Mouse (Mus musculus) heart, postnatal 25 days (tissue): Measurements from ENCODE around the gene Rab4a. TPM values are rescaled to one million over a fixed set of nuclear protein-coding genes. Genes with fewer than 3 reads are reported as not detected.

Experiments used
- DNase-seq: peaks from one replicate; pipeline ENCODE4 v3.0.0; 2022; ENCODE audit warnings: low spot score
- intact Hi-C: fragments of 180-260 bp; cut with DNase I; formaldehyde crosslinking; loops from one replicate; pipeline ENCODE4 v1.15.1; 2025
- total RNA-seq, 2 experiments: library from RNA; stranded (reverse); gene quantifications; 2 replicates each; pipeline ENCODE4 v1.2.3; 2021

Gene Rab4a
- total RNA-seq: 1 to 10 TPM; 8.2 to 8.7 TPM

- DNase-seq: peak; percentile 69
- intact Hi-C loops: no loop called here
These were observed at the start of gene Rab4a for GRCm38 (mm10) chr8:123805718-123806373. Gene Rab4a, plus strand, starts transcription at chr8:123805985.

- intact Hi-C loops: no loop called here
- DNase-seq: no peak
These were observed 48.9 kb upstream of the Rab4a start for GRCm38 (mm10) chr8:123756901-123757300.

- intact Hi-C loops: no loop called here
- no peak for DNase-seq
These were observed 46.9 kb upstream of the Rab4a start for GRCm38 (mm10) chr8:123758935-123759334.

- DNase-seq: no peak
- intact Hi-C loops: loop anchor here (5.0 kb wide), 1 partner anchor 58 kb away; no protein-coding TSS in a partner anchor
These were observed 45.9 kb upstream of the Rab4a start for GRCm38 (mm10) chr8:123759933-123760332.

- DNase-seq: no peak
- intact Hi-C loops: loop anchor here (5.0 kb wide), 1 partner anchor 58 kb away; no protein-coding TSS in a partner anchor
These were observed 45.2 kb upstream of the Rab4a start for GRCm38 (mm10) chr8:123760579-123760978.

DNA sequence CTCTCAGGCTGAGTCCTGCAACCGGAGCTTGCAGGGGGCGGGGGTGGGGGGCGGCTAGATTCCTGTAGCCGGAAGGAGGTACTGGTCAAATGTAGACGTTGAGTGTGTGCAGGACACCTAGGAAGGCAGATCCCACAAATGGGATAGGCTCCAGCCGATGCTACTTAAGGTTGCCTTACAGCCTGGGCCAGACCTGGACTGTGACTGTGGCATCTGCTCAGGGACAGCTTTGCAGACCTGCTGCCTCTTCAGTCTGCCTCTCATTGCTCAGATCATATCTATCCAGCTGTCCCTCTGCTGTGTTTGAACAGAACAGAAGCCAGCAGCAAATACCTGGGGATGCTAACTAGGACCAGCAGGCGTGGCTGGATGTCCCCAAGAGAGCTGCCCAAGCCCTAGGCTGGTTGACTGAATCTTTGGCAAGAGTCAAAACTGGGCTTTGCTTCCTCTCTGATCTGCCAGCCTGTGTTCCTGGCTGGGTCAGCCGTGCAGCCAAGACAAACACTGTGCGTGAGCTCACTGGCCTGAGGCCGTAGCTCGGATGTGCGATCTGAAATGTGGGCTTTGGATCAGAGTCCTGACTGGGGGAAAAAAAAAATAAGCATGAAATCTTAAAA lies 44.4 kb upstream of the Rab4a start:
- intact Hi-C loops: loop anchor here (5.0 kb wide), 1 partner anchor 59 kb away; no protein-coding TSS in a partner anchor
- DNase-seq: peak; percentile 48

- no peak for DNase-seq
- intact Hi-C loops: loop anchor here (5.0 kb wide), 1 partner anchor 60 kb away; no protein-coding TSS in a partner anchor
These were observed 43.9 kb upstream of the Rab4a start for GRCm38 (mm10) chr8:123761883-123762270.

DNA sequence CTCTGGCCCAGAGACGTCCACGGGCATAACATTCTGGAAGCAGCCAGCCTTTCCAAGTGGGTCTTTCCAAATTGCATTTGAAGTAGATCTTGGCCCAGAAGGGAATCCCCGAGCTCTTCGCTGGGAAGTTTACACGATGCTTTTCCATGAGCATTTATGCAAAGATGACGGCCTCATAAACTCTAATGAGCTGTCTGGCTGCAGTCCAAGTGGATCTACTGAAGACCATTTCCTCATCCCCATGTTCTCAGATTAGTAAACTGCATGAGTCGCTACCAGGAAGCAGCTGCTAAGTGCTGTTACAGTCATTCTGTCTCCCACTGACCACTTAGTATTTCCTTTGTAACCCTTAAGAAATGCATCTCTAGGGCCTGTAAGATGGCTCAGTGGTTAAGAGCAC lies 42.4 kb upstream of the Rab4a start:
- intact Hi-C loops: loop anchor here (5.0 kb wide), 1 partner anchor 61 kb away; no protein-coding TSS in a partner anchor
- DNase-seq: no peak

GRCm38 (mm10) chr8:123764671-123765070 lies 41.1 kb upstream of the Rab4a start:
- intact Hi-C loops: loop anchor here (5.0 kb wide), 1 partner anchor 62 kb away; no protein-coding TSS in a partner anchor
- no peak for DNase-seq

- intact Hi-C loops: no loop called here
- DNase-seq: no peak
These were observed 39.3 kb upstream of the Rab4a start for GRCm38 (mm10) chr8:123766516-123766915.

DNA sequence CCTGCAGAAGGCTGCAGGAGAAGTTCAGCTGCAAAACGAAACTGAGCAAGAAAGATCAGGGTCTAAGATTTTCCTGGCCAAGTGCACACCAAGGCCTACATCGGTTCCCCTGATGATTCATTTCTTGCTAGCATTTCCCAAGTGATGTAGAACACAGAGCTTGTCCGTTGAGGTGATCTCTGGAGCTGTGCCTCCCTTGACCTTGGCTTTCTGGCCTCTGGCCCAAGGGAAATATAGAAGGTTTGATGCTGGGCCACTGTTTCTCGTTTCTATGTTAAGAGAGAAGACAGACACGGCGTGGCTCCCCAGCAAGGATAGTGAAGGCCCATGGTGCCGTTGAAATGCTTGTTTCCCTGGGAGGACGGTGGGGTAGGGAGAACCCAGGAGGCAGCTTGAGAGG lies 37.9 kb upstream of the Rab4a start:
- intact Hi-C loops: no loop called here
- no peak for DNase-seq

DNA sequence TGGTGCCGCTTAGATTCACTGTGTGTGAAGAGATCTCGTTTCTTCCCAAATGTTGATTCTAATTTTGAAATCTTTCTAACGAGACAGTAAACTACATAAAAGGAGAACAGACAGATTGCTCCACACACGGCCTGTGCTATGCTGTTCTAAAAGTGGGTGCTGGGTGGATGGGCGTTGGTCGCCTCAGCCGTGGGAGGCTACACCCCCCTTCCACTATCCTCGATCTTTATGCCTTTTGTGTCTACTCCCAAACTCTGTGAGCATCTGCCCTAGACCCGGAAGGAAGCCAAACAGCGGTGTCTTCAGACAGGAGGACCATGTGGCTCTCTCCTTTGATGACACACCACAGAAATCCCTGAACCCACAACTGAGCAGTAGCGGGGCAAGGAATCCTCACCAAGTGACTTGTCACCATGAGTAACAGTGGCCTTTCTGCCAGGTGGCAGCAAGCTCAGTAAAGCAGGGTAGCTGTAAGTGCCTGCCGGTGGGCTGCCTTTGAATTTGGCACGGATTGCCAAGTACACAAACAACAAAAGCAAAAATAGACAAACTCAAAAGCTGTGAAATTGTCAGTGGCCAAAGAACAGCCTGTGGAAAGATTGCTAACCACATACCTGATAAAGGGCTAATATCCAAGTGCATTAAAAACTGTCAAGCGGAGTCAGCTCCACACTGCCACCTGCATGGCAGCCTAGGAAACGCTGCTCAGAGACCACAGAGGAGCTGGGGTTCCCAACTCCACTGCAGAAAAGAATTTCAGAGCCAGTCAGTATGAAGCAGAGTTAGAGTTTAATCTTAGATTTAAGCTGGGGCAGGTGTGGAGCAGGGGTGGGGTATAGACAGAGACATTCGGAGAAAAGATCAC lies 37.1 kb upstream of the Rab4a start:
- intact Hi-C loops: loop anchor here (1.0 kb wide), 1 partner anchor 116 kb away; no protein-coding TSS in a partner anchor
- no peak for DNase-seq

GRCm38 (mm10) chr8:123773468-123773867 lies 32.3 kb upstream of the Rab4a start:
- no peak for DNase-seq
- intact Hi-C loops: no loop called here

GRCm38 (mm10) chr8:123774491-123774890 lies 31.3 kb upstream of the Rab4a start:
- intact Hi-C loops: no loop called here
- no peak for DNase-seq

GRCm38 (mm10) chr8:123777319-123777718 lies 28.5 kb upstream of the Rab4a start:
- no peak for DNase-seq
- intact Hi-C loops: no loop called here

DNA sequence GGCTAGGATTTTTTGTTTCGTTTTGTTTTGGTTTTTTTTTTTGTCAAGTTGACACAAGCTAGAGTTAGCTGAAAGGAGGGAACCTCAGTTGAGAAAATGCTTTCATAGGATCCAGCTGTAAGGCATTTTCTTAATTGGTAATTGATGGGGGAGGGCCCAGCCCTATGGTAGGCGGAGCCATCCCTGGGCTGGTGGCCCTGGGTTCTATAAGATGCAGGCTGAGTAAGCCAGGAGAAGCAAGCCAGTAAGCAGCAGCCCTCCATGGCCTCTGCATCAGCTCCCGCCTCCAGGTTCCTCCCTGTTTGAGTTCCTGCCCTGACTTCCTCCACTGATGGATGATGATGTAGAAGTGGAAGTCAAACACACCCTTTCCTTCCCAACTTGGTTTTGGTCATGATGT lies 25.3 kb upstream of the Rab4a start:
- DNase-seq: no peak
- intact Hi-C loops: no loop called here

- no peak for DNase-seq
- intact Hi-C loops: no loop called here
These were observed 24.5 kb upstream of the Rab4a start for GRCm38 (mm10) chr8:123781256-123781655.

DNA sequence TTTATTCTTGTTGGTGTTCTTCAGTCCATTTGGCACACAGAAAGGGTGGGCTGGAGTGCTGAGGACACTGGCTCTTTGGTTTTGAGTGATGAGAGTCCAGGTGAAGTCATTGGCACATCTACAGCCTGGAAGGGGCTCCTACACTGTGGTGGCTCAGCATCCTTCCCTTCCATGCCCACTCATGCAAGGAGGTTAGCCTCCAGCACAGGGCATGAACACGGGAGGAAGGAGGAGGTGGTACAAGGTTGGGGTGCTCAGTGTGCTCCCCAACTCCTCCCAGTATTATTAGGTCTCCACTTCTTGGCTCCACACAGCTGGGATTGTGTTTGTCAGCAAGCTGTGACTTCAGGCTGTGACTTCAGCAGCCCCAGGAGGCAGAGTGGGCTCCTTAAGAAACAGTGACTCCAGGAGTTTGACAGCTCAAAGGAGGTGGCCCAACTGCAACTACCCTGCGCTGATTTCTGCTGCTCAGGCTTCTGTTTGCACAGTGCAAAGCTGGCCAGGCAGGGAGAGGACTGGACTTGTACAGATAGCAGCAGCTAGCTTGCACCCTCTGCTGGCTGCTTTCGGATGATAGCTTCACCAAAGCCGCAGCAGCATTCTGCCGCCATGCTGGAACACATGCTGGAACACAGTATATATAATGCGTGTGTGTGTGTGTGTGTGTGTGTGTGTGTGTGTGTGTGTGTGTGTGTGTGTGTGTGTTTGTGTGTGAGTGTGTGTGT lies 22.1 kb upstream of the Rab4a start:
- peak; percentile 30 for DNase-seq
- intact Hi-C loops: loop anchor here (1.0 to 2.0 kb wide), 2 partner anchors 131 to 141 kb away; no protein-coding TSS in a partner anchor

DNA sequence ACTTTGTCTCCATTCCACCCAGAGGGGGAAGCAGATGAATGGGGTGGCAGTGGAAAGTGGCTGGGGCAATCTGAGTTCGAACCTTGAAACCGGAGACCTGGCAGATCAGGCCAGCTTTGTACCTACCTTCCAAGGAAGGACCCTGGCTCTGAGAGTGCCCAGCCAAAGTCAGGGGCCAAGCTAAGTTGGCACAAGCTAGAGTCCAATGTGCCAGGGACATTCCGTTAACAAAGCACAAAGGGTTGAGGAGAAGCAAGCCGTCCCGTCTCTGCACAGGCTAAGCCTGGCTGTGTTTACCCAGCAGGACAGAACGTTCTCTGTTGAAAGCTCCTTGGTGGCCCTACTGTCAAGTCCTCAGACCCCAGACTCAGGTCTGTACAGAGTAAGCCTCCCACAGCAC lies 19.6 kb upstream of the Rab4a start:
- DNase-seq: no peak
- intact Hi-C loops: no loop called here

- DNase-seq: no peak
- intact Hi-C loops: no loop called here
These were observed 19.1 kb upstream of the Rab4a start for GRCm38 (mm10) chr8:123786644-123787043.
